Mouse (Mus musculus) lung, postnatal 0 days (tissue): ENCODE results near the gene Lhfpl3.

ENCODE experiments used
- CTCF ChIP-seq: IDR thresholded peaks from 2 replicates; pipeline ENCODE4 v1.5.1; 2016; ENCODE audit warnings: antibody characterized with exemption, mild to moderate bottlenecking
- EP300 ChIP-seq: IDR thresholded peaks from 2 replicates; pipeline ENCODE4 v1.6.1; 2016; ENCODE audit warnings: antibody characterized with exemption, mild to moderate bottlenecking, control low read depth

- TF ChIP-seq CTCF (no peak), EP300 (no peak)
Observed at GRCm38 (mm10) chr5:22897228-22897627, 151.4 kb downstream of the Lhfpl3 start.
